Mouse (Mus musculus) heart, adult 10 weeks (tissue): ENCODE data around the gene Gm4788. TPM values are rescaled to one million over a fixed set of nuclear protein-coding genes. Genes with fewer than 3 reads are reported as not detected.

Experiments
- polyA plus RNA-seq: library from polyadenylated mRNA; stranded (reverse); fragments of 350-450 nt; fragmentation: Illumina TruSeq; extraction: RNeasy Lipid Tissue Mini Kit (QIAGEN cat#74804); gene quantifications from one replicate; pipeline ENCODE4 v1.2.3, GENCODE M21; 2014; ENCODE audit warnings: low read depth, low replicate concordance

Gene Gm4788
- 0.16 TPM for polyA plus RNA-seq

DNA sequence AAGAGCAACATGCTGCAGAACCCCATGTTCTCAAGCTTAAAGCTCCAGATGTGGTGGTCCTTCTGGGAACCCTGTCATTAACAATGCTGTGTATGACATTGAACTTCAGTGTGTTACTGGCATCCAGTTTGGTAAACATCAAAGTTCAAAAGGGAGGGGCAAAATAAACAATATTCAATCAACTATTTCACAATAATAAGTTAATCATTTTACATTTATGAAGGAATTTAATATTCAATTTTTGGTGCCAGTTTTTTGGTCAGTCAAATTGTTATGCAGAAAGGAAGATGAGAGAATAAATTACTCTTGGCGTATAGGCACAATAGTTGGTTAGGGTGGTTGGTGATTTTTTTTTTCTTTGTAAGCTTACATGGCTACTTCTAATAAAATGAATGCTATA is at the start of gene Gm4788:
Gene Gm4788 (minus strand): TSS at position 101 of the 400 bp plus-strand sequence.

Other genes with a start within 250 kb of the Gm4788 start
- gene Cfhr1, start 221.0 kb downstream of the Gm4788 start, polyA plus RNA-seq = not detected
- 1.2 TPM for gene Cfhr2, start 77.5 kb upstream of the Gm4788 start, polyA plus RNA-seq